Mouse (Mus musculus) embryonic facial prominence, embryonic 10.5 days (tissue): ENCODE data around the gene Fmo5. TPM values are rescaled to one million over a fixed set of nuclear protein-coding genes. Genes with fewer than 3 reads are reported as not detected.
A peak's percentile ranks its signal among the peaks of the same experiment; 100 is the strongest.

ENCODE experiments used
- DNase-seq: peaks from one replicate; pipeline ENCODE4 v3.0.0-alpha.2; 2017; ENCODE audit warnings: low spot score
- H3K27ac ChIP-seq: fragments of 300-500 bp; sonication (generic); replicated peaks from 2 replicates; pipeline ENCODE4 v1.5.1; 2016; ENCODE audit warnings: mild to moderate bottlenecking
- H3K27me3 ChIP-seq: fragments of 300-500 bp; sonication (generic); replicated peaks from 2 replicates; pipeline ENCODE4 v1.6.1; 2016; ENCODE audit warnings: low read depth, mild to moderate bottlenecking; ENCODE audit not compliant: poor library complexity, severe bottlenecking
- H3K36me3 ChIP-seq: fragments of 300-500 bp; sonication (generic); replicated peaks from 2 replicates; pipeline ENCODE4 v1.6.1; 2016; ENCODE audit warnings: mild to moderate bottlenecking, moderate library complexity
- H3K4me1 ChIP-seq: fragments of 300-500 bp; sonication (generic); 2 replicates; pipeline ENCODE4 v1.6.1; 2016
- H3K4me3 ChIP-seq: fragments of 300-500 bp; sonication (generic); 2 replicates; pipeline ENCODE4 v1.5.1; 2016; ENCODE audit warnings: mild to moderate bottlenecking, moderate library complexity
- H3K9me3 ChIP-seq: fragments of 300-500 bp; sonication (generic); 2 replicates; pipeline ENCODE4 v1.6.1; 2016; ENCODE audit warnings: mild to moderate bottlenecking
- WGBS: fragments of 180-500 bp; shearing (Covaris S2); methylation state at CpG from one replicate; pipeline ENCODE4 v1.1.7; 2016; 5-methylcytosine and 5-hydroxymethylcytosine counted together
- polyA plus RNA-seq: library from polyadenylated mRNA; unstranded; fragments of >200 nt; fragmentation: Nextera tagmentation; extraction: Ambion mirVana; gene quantifications from 2 replicates; pipeline ENCODE4 v1.2.1, GENCODE M21; 2016

Fmo5 gene
- polyA plus RNA-seq, 1 experiment from 2014 or later: 0.62 TPM

DNA sequence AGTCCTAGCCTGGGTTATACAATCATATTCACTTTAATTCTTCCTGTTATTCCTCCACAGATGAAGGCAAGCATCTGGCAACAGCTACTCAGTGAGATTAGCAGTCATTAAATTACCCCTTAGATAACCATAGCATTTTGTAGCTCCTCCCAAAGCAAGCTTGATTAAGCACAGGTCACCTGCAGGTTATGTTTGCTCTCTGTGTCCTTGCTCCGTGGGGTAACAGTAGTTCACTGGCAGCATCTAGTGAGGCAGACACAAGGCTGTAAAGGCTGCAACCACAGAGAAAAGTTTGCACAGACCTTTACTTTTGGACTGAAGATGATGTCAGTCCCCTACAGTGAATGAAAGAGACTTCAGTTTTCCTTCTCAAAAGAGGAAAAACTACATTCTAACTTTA lies 13.4 kb upstream of the Fmo5 start:
- no peak overlapping the region for H3K4me3 ChIP-seq
- no peak overlapping the region for H3K27ac ChIP-seq
- no peaks in the 10 kb centered on the region for H3K36me3 ChIP-seq
- 35% methylated on average over 1 of the region's 1 CpGs for WGBS
- peaks cover 4% of the 10 kb centered on the region; the same call in 1 of the 2 replicates for H3K27me3 ChIP-seq
- no peak for DNase-seq
- H3K4me1 ChIP-seq: 0 out of 2 replicates have a peak, but pooled peaks cover 2% of the 10 kb centered on the region
- no peaks in the 10 kb centered on the region for H3K9me3 ChIP-seq

DNA sequence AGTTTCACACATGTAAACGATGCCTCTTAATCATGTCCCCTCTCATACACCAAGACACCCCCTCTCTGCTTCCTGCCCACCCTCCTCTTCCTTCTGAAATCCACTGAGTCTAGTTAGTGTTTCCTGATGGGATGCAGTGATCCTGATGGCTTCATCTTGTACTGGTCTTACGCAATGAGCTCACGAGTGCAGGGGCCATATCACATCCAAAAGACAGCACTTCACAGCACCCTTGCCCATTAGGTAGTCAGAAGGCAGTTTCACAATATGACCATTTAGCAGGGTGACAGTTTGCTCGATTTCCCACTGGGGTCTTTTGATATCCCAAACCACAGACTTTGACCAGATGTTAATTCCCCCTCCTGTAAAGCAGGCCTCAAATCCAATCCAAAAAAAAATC lies 12.7 kb upstream of the Fmo5 start:
- Histone ChIP-seq H3K27ac (no peak overlapping the region), H3K27me3 (peaks cover 4% of the 10 kb centered on the region; the same call in 1 of the 2 replicates), H3K4me1 (no peaks in the 10 kb centered on the region), H3K4me3 (no peak overlapping the region), H3K36me3 (no peaks in the 10 kb centered on the region), H3K9me3 (no peaks in the 10 kb centered on the region)
- 90% methylated on average over 4 of the region's 4 CpGs for WGBS
- DNase-seq: no peak

DNA sequence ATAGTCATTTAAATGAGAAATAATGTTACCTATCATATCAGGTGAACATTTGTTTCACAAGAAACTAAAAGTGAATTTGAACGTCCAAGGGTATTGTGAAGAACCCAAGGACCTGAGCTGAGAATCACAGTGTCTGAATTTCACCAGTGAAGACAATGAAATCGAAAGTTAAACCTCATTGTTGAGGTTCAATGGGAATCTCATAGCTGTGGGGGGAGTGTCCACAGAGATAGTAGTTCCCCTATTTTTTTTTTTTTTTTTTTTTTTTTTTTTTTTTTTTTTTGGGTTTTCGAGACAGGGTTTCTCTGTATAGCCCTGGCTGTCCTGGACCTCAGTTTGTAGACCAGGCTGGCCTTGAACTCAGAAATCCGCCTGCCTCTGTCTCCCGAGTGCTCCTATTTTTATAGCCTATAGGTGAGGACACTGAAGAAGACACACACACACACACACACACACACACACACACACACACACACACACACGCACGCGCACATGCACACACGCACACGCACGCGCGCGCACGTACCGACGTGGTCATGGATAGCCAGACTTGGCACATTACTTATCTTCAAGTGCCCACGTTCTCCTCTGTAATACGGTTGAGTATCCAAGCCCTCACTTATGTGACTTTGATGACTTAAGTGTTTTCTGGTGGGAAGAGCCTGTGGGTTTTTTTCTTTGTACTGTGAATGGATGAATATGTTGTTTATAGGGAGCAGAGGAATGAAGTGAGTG lies 11.3 kb upstream of the Fmo5 start:
- no peak overlapping the region for H3K4me3 ChIP-seq
- H3K9me3 ChIP-seq: no peaks in the 10 kb centered on the region
- no peaks in the 10 kb centered on the region for H3K36me3 ChIP-seq
- H3K27me3 ChIP-seq: peaks cover 2% of the 10 kb centered on the region; the same call in 1 of the 2 replicates
- no peak overlapping the region for H3K27ac ChIP-seq
- H3K4me1 ChIP-seq: no peaks in the 10 kb centered on the region
- no peak for DNase-seq
- WGBS: 91% methylated on average over 19 of the region's 19 CpGs

DNA sequence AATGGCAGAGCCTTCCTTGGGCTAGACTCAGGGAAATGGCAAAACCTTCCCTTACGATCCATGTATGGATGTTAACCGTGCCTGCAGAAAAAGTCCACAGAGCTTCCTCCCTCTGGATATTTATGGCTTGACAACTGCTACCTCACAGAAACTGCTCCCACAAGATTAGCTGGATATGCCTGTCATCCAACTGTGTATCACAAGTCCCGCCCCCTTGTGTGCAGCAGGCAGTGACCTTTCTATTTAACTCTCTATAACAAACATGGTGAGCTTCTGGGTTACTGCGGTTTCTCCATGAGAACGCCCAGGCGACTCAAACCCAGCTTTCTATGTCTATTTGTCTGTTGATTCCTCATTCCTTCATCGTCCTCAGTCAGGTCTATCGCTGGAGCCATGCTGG lies 10.7 kb upstream of the Fmo5 start:
- H3K27me3 ChIP-seq: no peaks in the 10 kb centered on the region
- no peak overlapping the region for H3K27ac ChIP-seq
- no peak for DNase-seq
- 91% methylated on average over 8 of the region's 8 CpGs for WGBS
- H3K36me3 ChIP-seq: no peaks in the 10 kb centered on the region
- no peak overlapping the region for H3K4me3 ChIP-seq
- no peaks in the 10 kb centered on the region for H3K9me3 ChIP-seq
- H3K4me1 ChIP-seq: no peaks in the 10 kb centered on the region

DNA sequence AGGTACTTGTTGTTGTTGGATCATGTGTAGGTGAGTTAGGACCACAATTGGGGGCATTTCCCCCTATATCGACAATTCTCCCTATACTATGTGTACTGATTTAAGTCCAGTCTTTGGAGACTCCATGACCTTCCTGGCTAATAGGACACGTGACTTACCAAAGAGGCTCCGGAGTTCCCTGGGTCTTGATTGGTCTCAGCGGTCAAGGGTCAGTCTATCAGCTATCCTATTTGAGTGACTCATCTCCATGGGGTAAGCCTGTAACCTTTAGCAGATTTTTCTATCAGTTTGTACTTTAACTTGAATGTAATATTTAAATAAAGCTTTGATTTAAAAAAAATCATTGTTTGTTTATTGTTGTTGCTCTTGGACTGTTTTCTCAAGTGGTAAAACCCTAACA lies 7.9 kb upstream of the Fmo5 start:
- no peaks in the 10 kb centered on the region for H3K36me3 ChIP-seq
- no peaks in the 10 kb centered on the region for H3K9me3 ChIP-seq
- no peak overlapping the region for H3K4me3 ChIP-seq
- DNase-seq: no peak
- no peaks in the 10 kb centered on the region for H3K27me3 ChIP-seq
- WGBS: 86% methylated on average over 4 of the region's 4 CpGs
- H3K4me1 ChIP-seq: no peaks in the 10 kb centered on the region
- H3K27ac ChIP-seq: no peak overlapping the region

DNA sequence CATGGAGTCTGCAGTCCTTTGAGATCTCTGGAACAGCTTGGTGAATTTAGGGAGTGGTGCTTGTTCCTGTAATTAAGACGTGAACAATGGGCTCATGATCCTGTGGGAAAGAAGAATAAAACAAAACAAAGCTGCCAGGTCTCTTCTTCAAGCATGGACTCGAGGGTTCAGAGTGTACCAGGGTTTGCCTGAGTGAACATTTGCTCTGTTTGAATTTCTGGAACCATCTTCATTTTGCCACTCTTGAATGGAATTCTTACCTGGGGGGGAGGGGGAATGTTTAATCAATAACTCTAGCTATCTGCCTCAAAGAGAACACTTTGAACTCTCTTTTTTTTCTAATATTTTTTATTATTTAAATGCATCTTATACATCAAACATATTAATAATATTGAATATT lies 4.0 kb upstream of the Fmo5 start:
- Histone ChIP-seq H3K4me3 (no peak overlapping the region), H3K27me3 (peaks cover 4% of the 10 kb centered on the region), H3K36me3 (no peaks in the 10 kb centered on the region), H3K4me1 (peaks cover 13% of the 10 kb centered on the region), H3K9me3 (no peaks in the 10 kb centered on the region), H3K27ac (no peak overlapping the region)
- WGBS: 54% methylated on average over 2 of the region's 2 CpGs
- no peak for DNase-seq

DNA sequence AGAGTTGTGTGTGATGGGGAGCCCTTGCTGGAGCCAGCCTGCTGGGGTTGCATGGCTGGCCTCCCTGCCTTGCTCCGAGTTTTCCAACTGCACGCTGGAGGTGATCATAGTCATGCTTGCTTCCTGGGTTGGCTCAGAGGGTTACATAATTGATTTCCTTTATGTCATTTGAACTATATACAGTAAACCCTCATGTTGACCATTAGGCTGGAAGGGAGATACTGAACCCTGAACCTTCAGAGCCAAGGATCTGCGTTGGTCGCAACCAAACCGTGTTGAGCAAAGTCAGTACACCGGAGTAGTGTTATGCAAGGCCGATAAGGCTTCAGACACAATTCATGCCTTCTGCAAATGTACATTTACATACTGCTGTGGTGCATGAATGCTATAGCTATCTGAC lies 711 bp upstream of the Fmo5 start:
- peaks cover 13% of the 10 kb centered on the region for H3K4me1 ChIP-seq
- H3K27ac ChIP-seq: no peak overlapping the region
- no peaks in the 10 kb centered on the region for H3K9me3 ChIP-seq
- peaks cover 7% of the 10 kb centered on the region for H3K27me3 ChIP-seq
- no peaks in the 10 kb centered on the region for H3K36me3 ChIP-seq
- no peak for DNase-seq
- 80% methylated on average over 7 of the region's 7 CpGs for WGBS
- peak overlapping the region; percentile 58 for H3K4me3 ChIP-seq

DNA sequence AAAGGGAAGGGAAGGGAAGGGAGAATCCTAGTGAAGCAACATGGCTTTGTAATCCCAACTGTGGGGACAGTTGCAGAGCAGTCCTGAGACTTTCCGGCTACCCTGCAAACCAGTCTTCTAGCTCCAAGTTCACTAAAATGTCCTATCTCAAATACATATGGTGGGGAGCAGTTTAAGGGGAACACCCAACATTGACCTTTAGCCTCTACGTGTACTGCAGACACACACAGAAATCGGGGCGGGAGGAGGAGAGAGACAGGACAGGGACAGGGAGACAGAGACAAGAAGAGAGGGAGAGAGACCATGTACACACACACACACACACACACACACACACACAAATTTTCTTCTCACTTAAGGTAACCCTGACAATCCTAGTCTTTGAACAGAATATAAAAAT lies 1.3 kb downstream of the Fmo5 start:
- Histone ChIP-seq H3K9me3 (no peaks in the 10 kb centered on the region), H3K27me3 (peaks cover 7% of the 10 kb centered on the region), H3K36me3 (no peaks in the 10 kb centered on the region), H3K27ac (no peak overlapping the region), H3K4me3 (no peak overlapping the region), H3K4me1 (peaks cover 13% of the 10 kb centered on the region)
- WGBS: 89% methylated on average over 4 of the region's 4 CpGs
- no peak for DNase-seq

DNA sequence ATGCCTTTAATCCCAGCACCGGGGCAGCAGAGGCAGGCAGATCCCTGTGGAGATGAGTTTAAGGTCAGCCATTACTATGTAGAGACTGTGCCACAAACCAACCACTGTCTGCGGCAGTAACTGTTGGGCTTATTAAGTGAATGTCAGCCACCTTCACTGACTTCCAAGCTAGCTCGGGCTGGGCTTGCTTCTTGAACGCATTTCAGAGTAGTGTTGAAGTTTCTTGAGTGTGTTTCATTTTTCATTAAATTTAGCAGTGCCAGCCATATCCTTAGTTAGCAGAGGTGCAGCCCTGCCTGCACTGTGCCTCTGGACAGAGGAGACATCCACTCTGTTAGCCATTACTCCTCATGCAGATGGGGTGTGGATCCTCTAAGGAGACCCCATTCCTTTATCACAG lies 2.1 kb downstream of the Fmo5 start:
- DNase-seq: no peak
- WGBS: 92% methylated on average over 4 of the region's 4 CpGs
- peaks cover 7% of the 10 kb centered on the region for H3K27me3 ChIP-seq
- no peak overlapping the region for H3K27ac ChIP-seq
- H3K4me1 ChIP-seq: peaks cover 13% of the 10 kb centered on the region
- H3K4me3 ChIP-seq: no peak overlapping the region
- no peaks in the 10 kb centered on the region for H3K36me3 ChIP-seq
- H3K9me3 ChIP-seq: no peaks in the 10 kb centered on the region

DNA sequence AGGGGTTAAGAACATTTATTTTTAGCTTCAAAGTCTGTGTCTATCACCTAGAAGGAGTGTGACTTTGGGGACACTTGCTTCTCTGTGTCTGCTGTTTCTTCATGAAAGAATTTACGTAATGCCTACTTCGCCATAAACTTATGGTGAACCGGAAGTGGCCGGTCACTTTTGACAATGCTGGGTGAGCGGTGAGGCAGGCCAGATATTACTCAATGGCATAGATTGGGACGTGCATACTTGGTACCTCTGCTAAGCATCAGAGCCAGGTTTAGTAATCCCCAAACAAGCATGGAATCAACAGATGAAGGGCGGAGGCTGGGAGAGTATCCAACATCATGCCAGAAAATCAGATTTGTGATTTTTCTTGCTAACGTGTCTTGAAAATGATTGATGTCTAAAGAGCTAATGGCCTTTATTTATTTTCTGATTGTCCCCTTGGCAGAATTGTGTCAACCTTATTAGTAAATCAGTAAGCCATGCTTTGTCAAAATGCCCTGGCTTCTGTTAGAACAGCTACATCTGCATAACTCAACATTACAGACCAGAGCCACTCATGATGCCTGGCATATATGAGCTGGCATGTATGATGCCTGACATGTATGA lies 2.8 kb downstream of the Fmo5 start:
- DNase-seq: no peak
- peaks cover 7% of the 10 kb centered on the region for H3K27me3 ChIP-seq
- peaks cover 13% of the 10 kb centered on the region for H3K4me1 ChIP-seq
- WGBS: 89% methylated on average over 8 of the region's 8 CpGs
- no peaks in the 10 kb centered on the region for H3K36me3 ChIP-seq
- H3K27ac ChIP-seq: no peak overlapping the region
- no peaks in the 10 kb centered on the region for H3K9me3 ChIP-seq
- H3K4me3 ChIP-seq: no peak overlapping the region

DNA sequence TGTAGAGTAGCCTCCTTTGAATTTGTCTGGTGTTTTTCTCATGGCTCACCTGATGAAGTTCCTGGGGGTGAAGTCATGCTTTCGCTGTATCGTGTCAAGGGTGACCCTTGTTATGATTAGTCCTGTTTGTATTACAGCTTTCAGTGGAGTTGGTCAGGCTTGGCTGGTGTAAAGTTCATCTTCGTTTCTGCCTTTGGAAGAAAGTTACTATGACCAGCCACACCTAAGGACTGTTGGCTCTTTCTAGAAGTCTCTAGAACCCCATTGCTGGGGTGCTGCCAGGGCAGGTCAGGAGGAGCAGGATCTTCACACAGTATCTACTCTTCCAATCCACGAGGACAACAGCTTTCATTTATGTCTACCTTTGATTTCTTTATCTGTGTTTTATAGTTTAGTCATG lies 4.9 kb downstream of the Fmo5 start:
- H3K9me3 ChIP-seq: no peaks in the 10 kb centered on the region
- WGBS: 86% methylated on average over 4 of the region's 4 CpGs
- no peaks in the 10 kb centered on the region for H3K36me3 ChIP-seq
- peaks cover 6% of the 10 kb centered on the region for H3K4me1 ChIP-seq
- no peak overlapping the region for H3K4me3 ChIP-seq
- no peak for DNase-seq
- H3K27ac ChIP-seq: no peak overlapping the region
- peaks cover 7% of the 10 kb centered on the region for H3K27me3 ChIP-seq

DNA sequence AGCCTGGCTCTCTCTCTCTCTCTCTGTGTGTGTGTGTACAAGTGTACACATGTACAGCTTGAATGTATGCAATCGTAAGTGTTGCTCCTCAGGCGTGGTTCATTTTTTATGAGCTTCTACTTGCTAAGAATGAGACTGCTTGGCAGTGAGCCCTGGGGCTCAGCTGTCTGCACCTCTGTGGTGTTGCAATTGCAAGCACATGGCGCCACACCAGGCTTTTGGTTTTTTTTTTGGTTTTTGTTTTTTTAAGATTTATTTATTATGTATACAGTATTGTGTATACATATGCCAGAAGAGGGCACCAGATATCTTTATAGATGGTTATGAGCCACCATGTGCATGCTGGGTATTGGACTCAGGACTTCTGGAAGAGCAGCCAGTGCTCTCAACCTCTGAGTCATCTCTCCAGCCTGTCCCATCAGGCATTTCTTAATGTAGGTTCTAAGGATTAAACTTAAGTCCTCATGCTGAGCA lies 5.7 kb downstream of the Fmo5 start:
- Histone ChIP-seq H3K4me1 (no peaks in the 10 kb centered on the region), H3K4me3 (no peak overlapping the region), H3K9me3 (no peaks in the 10 kb centered on the region), H3K27me3 (peaks cover 7% of the 10 kb centered on the region), H3K36me3 (no peaks in the 10 kb centered on the region), H3K27ac (no peak overlapping the region)
- DNase-seq: no peak
- WGBS: 91% methylated on average over 3 of the region's 3 CpGs

DNA sequence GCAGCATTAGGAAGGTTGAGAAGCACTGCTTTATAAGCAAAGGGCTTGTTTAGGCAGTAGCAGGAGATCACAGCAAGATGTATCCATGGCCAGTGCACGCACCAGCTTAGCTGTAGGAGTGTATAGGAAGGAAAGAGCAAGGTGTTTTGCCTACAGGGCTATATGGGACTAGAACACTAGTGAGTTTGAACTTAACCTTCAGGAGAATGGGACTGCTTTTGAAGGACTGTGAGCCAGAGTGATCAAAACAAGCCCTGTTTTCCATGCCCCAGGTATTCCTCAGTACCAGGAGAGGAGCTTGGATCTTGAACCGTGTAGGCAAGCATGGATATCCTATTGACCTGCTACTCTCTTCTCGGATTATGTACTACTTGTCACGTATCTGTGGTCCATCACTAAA lies 12.8 kb downstream of the Fmo5 start:
- no peak for DNase-seq
- H3K4me3 ChIP-seq: no peak overlapping the region
- H3K27me3 ChIP-seq: no peaks in the 10 kb centered on the region
- H3K4me1 ChIP-seq: no peaks in the 10 kb centered on the region
- H3K9me3 ChIP-seq: no peaks in the 10 kb centered on the region
- H3K27ac ChIP-seq: no peak overlapping the region
- no peaks in the 10 kb centered on the region for H3K36me3 ChIP-seq
- 91% methylated on average over 4 of the region's 4 CpGs for WGBS
